Mouse (Mus musculus): ENCODE results near the gene Tnrc6b.

DNA sequence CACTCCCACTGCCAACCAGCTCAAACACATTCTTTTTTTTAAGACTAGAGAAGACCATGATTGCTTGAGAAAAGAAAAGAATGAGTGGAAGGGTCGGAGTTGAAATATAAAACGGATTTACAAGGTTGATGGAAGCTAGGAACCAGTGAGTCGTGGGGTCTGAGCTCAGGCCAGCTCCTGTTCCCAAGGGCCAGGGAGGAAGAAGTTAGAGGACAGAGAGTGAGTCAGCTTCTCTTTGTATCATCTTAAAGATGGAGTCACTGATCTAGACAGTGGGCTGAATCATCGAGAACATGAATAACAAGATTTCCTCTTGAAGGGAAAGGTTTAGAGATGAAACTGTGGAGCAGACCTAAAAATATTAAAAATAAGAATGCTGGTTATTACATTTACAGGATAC lies 51.5 kb downstream of the Tnrc6b start:
- TF ChIP-seq CTCF (IDR thresholded peaks at IDR 0.05; ENCODE audit: control insufficient read depth, insufficient read depth, insufficient read length) (no peak), USF1 (IDR thresholded peaks at IDR 0.05; ENCODE audit: low read depth) (no peak)
